Mouse (Mus musculus) limb, embryonic 11.5 days (tissue): ENCODE measurements around the gene Gm11939. TPM values are rescaled to one million over a fixed set of nuclear protein-coding genes. Genes with fewer than 3 reads are reported as not detected.

Experiments
- ATAC-seq: fragments of 200-750 bp; cut with Nextera tagmentation; 2 replicates; pipeline ENCODE4 v1.8.0; 2017; ENCODE audit warnings: low read depth; ENCODE audit not compliant: insufficient number of reproducible peaks, low FRiP score, low TSS enrichment
- DNase-seq: peaks from one replicate; pipeline ENCODE4 v3.0.0-alpha.2; 2015; ENCODE audit warnings: low spot score
- H3K27ac ChIP-seq: fragments of 300-500 bp; sonication (generic); replicated peaks from 2 replicates; pipeline ENCODE4 v1.5.1; 2014; ENCODE audit warnings: low read depth, mild to moderate bottlenecking, low read length
- H3K27me3 ChIP-seq: fragments of 300-500 bp; sonication (generic); 2 replicates; pipeline ENCODE4 v1.6.1; 2014; ENCODE audit warnings: mild to moderate bottlenecking, low read length, mixed read lengths; ENCODE audit not compliant: control insufficient read depth, insufficient read depth
- H3K36me3 ChIP-seq: fragments of 300-500 bp; sonication (generic); 2 replicates; pipeline ENCODE4 v1.6.1; 2014; ENCODE audit warnings: mild to moderate bottlenecking, low read length, moderate library complexity, mixed read lengths; ENCODE audit not compliant: control insufficient read depth, insufficient read depth
- H3K4me1 ChIP-seq: fragments of 300-500 bp; sonication (generic); 2 replicates; pipeline ENCODE4 v1.6.1; 2014; ENCODE audit warnings: low read length, mixed read lengths; ENCODE audit not compliant: control insufficient read depth, insufficient read depth
- H3K4me2 ChIP-seq: fragments of 300-500 bp; sonication (generic); 2 replicates; pipeline ENCODE4 v1.6.1; 2014; ENCODE audit warnings: low read depth, mild to moderate bottlenecking, moderate library complexity; ENCODE audit not compliant: severe bottlenecking
- H3K4me3 ChIP-seq: fragments of 300-500 bp; sonication (generic); 2 replicates; pipeline ENCODE4 v1.5.1; 2014; ENCODE audit warnings: low read depth, low read length
- H3K9ac ChIP-seq: fragments of 300-500 bp; sonication (generic); 2 replicates; pipeline ENCODE4 v1.6.1; 2014; ENCODE audit warnings: mild to moderate bottlenecking, low read length
- H3K9me3 ChIP-seq: fragments of 300-500 bp; sonication (generic); 2 replicates; pipeline ENCODE4 v1.6.1; 2016; ENCODE audit warnings: low read length; ENCODE audit not compliant: control insufficient read depth
- WGBS: fragments of 180-500 bp; shearing (Covaris S2); extraction: QIAGEN DNeasy Blood & Tissue Kit; methylation state at CpG from one replicate; pipeline ENCODE4 v1.1.7; 2014; 5-methylcytosine and 5-hydroxymethylcytosine counted together
- polyA plus RNA-seq: library from polyadenylated mRNA; unstranded; fragments of >200 nt; fragmentation: Nextera tagmentation; extraction: Ambion mirVana; gene quantifications from 2 replicates; pipeline ENCODE4 v1.2.1, GENCODE M21; 2014

Gene Gm11939
- polyA plus RNA-seq, 1 experiment from 2014 or later = not detected

DNA sequence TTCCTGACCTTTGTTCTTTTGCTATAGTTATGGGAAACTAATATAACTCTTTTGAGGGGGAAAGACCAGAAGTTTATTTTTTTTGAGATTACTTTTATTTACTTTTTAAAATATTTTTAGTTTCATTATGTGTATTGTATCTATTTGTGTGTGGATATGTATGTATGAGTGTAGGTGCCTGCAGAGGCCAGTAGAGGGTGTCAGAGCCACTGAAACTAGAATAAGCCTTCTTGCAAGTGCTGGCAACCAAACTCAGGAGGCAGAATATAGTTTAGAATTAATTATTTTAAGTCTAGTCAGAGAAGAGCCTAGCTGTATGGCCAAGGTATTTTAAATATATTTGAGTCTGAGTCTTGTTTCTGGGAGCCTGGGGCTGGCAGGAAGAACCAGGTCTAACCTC is 11.4 kb downstream of the Gm11939 start:
- no peak overlapping the region for H3K4me3 ChIP-seq
- H3K4me2 ChIP-seq = no peak overlapping the region
- DNase-seq (no peak), ATAC-seq (no peak)
- H3K27ac ChIP-seq = no peak overlapping the region
- H3K27me3 ChIP-seq = no peaks in the 10 kb centered on the region
- H3K9ac ChIP-seq = no peak overlapping the region
- no peaks in the 10 kb centered on the region for H3K4me1 ChIP-seq
- no peaks in the 10 kb centered on the region for H3K9me3 ChIP-seq
- H3K36me3 ChIP-seq = no peaks in the 10 kb centered on the region

DNA sequence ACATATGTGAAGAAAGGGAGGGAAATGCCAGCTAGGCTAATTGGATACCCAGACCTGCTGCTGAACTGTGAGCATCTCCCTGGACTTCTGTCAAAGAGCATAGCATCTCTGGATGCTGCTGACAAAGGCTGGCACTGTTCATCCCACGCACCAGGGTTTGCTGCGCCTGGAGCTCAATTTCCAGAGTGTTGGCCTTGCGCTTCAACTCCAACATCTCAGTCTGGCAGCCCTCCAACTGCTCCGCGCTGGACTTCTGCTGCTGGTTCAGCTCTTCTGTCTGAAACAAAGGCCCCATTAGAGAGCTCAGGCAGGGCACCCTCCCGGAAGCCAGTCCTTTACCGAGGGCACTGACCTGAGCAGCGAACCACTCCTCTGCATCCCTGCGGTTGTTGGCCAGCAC is 19.5 kb downstream of the Gm11939 start:
- Histone ChIP-seq H3K4me3 (no peak overlapping the region), H3K9me3 (no peaks in the 10 kb centered on the region), H3K9ac (no peak overlapping the region), H3K36me3 (no peaks in the 10 kb centered on the region), H3K4me1 (no peaks in the 10 kb centered on the region), H3K27me3 (no peaks in the 10 kb centered on the region), H3K4me2 (no peak overlapping the region), H3K27ac (no peak overlapping the region)
- no peak for DNase-seq
- 90% methylated on average over 9 of the region's 9 CpGs for WGBS
- ATAC-seq = no peak

DNA sequence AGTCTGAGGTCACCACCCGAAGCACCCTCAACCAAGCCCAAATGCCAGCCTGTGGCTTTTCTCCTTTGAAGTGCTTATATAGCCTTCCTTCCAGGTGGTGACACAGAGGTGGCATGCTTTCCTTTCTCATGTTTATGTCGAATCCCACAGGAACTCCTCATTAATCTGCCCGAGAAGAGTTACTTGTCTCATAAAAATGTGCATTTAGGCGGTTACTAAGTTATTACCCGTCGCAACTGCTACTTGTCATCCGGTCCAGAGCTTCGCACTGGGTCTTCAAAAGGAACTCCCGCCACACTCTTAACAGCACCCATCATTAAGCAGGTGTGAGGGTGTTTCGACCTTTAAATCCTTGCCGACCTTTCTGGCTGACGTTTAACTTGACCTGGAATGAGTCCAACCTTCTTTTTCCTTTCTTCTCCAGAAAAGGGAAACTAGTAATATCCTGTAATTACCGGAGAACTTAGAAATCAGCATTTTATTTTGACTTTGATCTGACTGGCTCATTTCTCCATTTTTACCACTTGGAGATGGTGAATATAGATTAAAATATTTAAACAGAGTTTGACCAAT is 37.9 kb downstream of the Gm11939 start, which contains the start of gene Krt39:
TSS of gene Krt39 (minus strand) at position 51 of the 573 bp plus-strand sequence.
- Histone ChIP-seq H3K36me3 (no peaks in the 10 kb centered on the region), H3K27me3 (no peaks in the 10 kb centered on the region), H3K27ac (no peak within 1 kb of the TSS), H3K4me3 (no peak within 1 kb of the TSS), H3K4me1 (no peaks in the 10 kb centered on the region), H3K9ac (no peak within 1 kb of the TSS), H3K9me3 (no peaks in the 10 kb centered on the region), H3K4me2 (no peak within 1 kb of the TSS)
- DNase-seq = peak; percentile 29
- 32% methylated on average over 13 of the region's 13 CpGs for whole genome bisulfite sequencing
- no peak for ATAC-seq

DNA sequence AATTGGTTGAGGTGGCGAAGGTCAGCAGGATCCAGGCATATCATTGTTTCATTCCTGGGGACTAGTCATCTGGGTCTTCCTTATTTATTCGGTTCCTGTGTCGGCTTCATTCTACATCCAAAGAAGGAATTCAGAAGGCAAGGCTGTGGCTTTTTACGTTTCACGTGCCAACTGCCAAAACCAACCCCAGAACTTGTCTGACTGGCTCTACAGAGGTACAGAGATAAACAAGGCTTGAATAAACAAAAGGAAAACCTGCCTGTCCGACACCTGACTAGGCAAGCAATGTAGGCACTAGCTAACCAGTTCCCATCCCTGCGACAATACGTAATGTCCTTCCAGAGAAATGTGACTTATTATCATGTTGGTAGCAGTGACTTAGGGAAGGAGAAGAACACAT is 45.2 kb downstream of the Gm11939 start:
- Histone ChIP-seq H3K9ac (no peak overlapping the region), H3K4me3 (no peak overlapping the region), H3K36me3 (no peaks in the 10 kb centered on the region), H3K9me3 (no peaks in the 10 kb centered on the region), H3K4me1 (no peaks in the 10 kb centered on the region), H3K27me3 (no peaks in the 10 kb centered on the region), H3K27ac (no peak overlapping the region), H3K4me2 (no peak overlapping the region)
- 85% methylated on average over 8 of the region's 8 CpGs for WGBS
- ATAC-seq = no peak
- DNase-seq = no peak

Other genes starting within 250 kb of the Gm11939 start
- gene Krt25, start 236.5 kb downstream of the Gm11939 start, polyA plus RNA-seq = not detected in 2 replicates
- not detected in 2 replicates for gene Krt26, start 221.5 kb downstream of the Gm11939 start, polyA plus RNA-seq
- not detected in 2 replicates for gene Krt27, start 208.4 kb downstream of the Gm11939 start, polyA plus RNA-seq
- 0.41 and 0.47 TPM in 2 replicates for gene Krt28, start 184.6 kb downstream of the Gm11939 start, polyA plus RNA-seq
- 23.8 and 24.0 TPM in 2 replicates for gene Krt10, start 170.1 kb downstream of the Gm11939 start, polyA plus RNA-seq
- not detected in 2 replicates for gene Krt12, start 137.2 kb downstream of the Gm11939 start, polyA plus RNA-seq
- gene Krt20, start 121.3 kb downstream of the Gm11939 start, polyA plus RNA-seq = 0.32 and 0.44 TPM in 2 replicates
- 0.24 and 0.35 TPM in 2 replicates for gene Krt23, start 66.3 kb downstream of the Gm11939 start, polyA plus RNA-seq
- 0.12 TPM in 1 of 2 replicates, not detected in the other for gene Krt39, start 38.1 kb downstream of the Gm11939 start, polyA plus RNA-seq
- not detected in 2 replicates for gene Krt40, start 16.3 kb downstream of the Gm11939 start, polyA plus RNA-seq
- not detected in 2 replicates for gene Krtap3-3, start 8.6 kb downstream of the Gm11939 start, polyA plus RNA-seq
- not detected in 2 replicates for gene Krtap3-2, start 2.6 kb downstream of the Gm11939 start, polyA plus RNA-seq
- gene Krtap3-1, start 7.2 kb upstream of the Gm11939 start, polyA plus RNA-seq = not detected in 2 replicates
- not detected in 2 replicates for gene Krtap1-5, start 21.6 kb upstream of the Gm11939 start, polyA plus RNA-seq
- not detected in 2 replicates for gene Krtap1-4, start 24.2 kb upstream of the Gm11939 start, polyA plus RNA-seq
- not detected in 2 replicates for gene Krtap1-3, start 31.9 kb upstream of the Gm11939 start, polyA plus RNA-seq
- not detected in 2 replicates for gene Krtap9-3, start 38.6 kb upstream of the Gm11939 start, polyA plus RNA-seq
- gene Gm11938, start 43.8 kb upstream of the Gm11939 start, polyA plus RNA-seq = not detected in 2 replicates
- gene Gm11937, start 50.7 kb upstream of the Gm11939 start, polyA plus RNA-seq = not detected in 2 replicates
- not detected in 2 replicates for gene Krtap2-4, start 55.4 kb upstream of the Gm11939 start, polyA plus RNA-seq
- not detected in 2 replicates for gene Gm11562, start 61.0 kb upstream of the Gm11939 start, polyA plus RNA-seq
- gene Krtap4-1, start 68.8 kb upstream of the Gm11939 start, polyA plus RNA-seq = not detected in 2 replicates
- gene Krtap4-2, start 75.6 kb upstream of the Gm11939 start, polyA plus RNA-seq = not detected in 2 replicates
- gene Krtap4-7, start 84.6 kb upstream of the Gm11939 start, polyA plus RNA-seq = not detected in 2 replicates
- gene Gm11555, start 90.8 kb upstream of the Gm11939 start, polyA plus RNA-seq = not detected in 2 replicates
- gene Gm11563, start 99.5 kb upstream of the Gm11939 start, polyA plus RNA-seq = not detected in 2 replicates
- gene Krtap4-6, start 106.5 kb upstream of the Gm11939 start, polyA plus RNA-seq = not detected in 2 replicates
- gene Gm14190, start 131.3 kb upstream of the Gm11939 start, polyA plus RNA-seq = not detected in 2 replicates
- gene Gm14180, start 174.8 kb upstream of the Gm11939 start, polyA plus RNA-seq = not detected in 2 replicates
- gene Gm11595, start 213.4 kb upstream of the Gm11939 start, polyA plus RNA-seq = not detected in 2 replicates
- not detected in 2 replicates for gene Krtap4-8, start 221.2 kb upstream of the Gm11939 start, polyA plus RNA-seq
- gene Krtap4-9, start 225.7 kb upstream of the Gm11939 start, polyA plus RNA-seq = not detected in 2 replicates
- not detected in 2 replicates for gene Gm11596, start 234.0 kb upstream of the Gm11939 start, polyA plus RNA-seq
- gene Gm11569, start 239.5 kb upstream of the Gm11939 start, polyA plus RNA-seq = not detected in 2 replicates
- not detected in 2 replicates for gene Gm11554, start 245.0 kb upstream of the Gm11939 start, polyA plus RNA-seq